Mouse (Mus musculus): ENCODE results near the gene Wfdc6a. TPM values are rescaled to one million over a fixed set of nuclear protein-coding genes. Genes with fewer than 3 reads are reported as not detected.

Gene Wfdc6a
- polyA plus RNA-seq, 1 experiment from 2014 or later: not detected

DNA sequence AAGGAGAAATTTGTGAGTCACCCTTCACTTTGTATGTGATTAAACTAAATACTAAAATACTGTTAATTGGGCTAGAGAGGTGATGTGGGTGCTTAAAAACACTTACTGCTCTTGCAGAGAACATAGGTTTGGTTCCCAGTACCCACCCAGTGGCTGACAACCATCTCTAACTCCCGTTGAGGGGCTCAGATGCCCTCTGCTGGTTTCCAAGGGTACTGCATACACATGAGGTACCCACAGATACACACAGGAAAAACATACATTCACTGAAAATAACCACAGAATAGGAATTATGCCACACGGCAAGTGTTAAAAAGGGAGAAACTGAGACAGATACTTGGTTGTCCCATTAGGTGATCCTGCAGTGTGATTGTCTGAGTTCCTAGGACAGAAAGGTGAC, 18.2 kb downstream of the Wfdc6a start:
- H3K9ac ChIP-seq: no peak overlapping the region
- no peaks in the 10 kb centered on the region for H3K9me3 ChIP-seq
- ATAC-seq (ENCODE audit: low FRiP score): no peak
- 89% methylated on average over 2 of the region's 2 CpGs for WGBS
- H3K4me1 ChIP-seq: peaks cover 21% of the 10 kb centered on the region
- no peak overlapping the region for H3K4me2 ChIP-seq
- H3K36me3 ChIP-seq (replicated peaks): no peaks in the 10 kb centered on the region; the same call in 1 of the 2 replicates
- no peak overlapping the region for H3K4me3 ChIP-seq (replicated peaks)
- no peak overlapping the region for H3K27ac ChIP-seq
- peaks cover 9% of the 10 kb centered on the region; the same call in 1 of the 2 replicates for H3K27me3 ChIP-seq

DNA sequence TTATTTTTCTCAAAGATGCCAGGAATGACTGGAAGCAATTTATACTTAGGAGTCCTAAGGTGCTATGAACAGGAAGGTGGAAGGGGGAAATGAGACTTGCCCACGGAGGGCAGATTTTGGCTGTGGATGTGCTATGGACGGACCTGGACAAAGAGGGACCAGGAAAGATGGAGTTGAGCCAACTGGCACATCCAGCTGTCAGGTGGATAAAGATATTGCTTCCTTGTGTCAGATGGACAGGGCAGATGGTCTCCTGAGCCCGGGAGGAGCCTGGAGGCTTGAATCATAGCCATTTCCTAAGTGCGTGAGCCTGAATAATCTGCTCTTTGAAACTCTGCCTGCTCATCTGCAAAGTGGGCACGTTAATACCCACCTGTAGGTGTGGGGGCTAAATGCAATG, 20.9 kb downstream of the Wfdc6a start:
- Histone ChIP-seq H3K9me3 (no peaks in the 10 kb centered on the region), H3K27me3 (peaks cover 16% of the 10 kb centered on the region; the same call in 1 of the 2 replicates), H3K9ac (peak overlapping the region; percentile 65; the same call in 1 of the 2 replicates), H3K27ac (no peak overlapping the region), H3K4me2 (peak overlapping the region; percentile 91; the same call in 1 of the 2 replicates), H3K4me1 (peaks cover 21% of the 10 kb centered on the region), H3K4me3 (replicated peaks) (no peak overlapping the region), H3K36me3 (replicated peaks) (no peaks in the 10 kb centered on the region; the same call in 1 of the 2 replicates)
- WGBS: 75% methylated on average over 5 of the region's 5 CpGs
- no peak for ATAC-seq (ENCODE audit: low FRiP score)

DNA sequence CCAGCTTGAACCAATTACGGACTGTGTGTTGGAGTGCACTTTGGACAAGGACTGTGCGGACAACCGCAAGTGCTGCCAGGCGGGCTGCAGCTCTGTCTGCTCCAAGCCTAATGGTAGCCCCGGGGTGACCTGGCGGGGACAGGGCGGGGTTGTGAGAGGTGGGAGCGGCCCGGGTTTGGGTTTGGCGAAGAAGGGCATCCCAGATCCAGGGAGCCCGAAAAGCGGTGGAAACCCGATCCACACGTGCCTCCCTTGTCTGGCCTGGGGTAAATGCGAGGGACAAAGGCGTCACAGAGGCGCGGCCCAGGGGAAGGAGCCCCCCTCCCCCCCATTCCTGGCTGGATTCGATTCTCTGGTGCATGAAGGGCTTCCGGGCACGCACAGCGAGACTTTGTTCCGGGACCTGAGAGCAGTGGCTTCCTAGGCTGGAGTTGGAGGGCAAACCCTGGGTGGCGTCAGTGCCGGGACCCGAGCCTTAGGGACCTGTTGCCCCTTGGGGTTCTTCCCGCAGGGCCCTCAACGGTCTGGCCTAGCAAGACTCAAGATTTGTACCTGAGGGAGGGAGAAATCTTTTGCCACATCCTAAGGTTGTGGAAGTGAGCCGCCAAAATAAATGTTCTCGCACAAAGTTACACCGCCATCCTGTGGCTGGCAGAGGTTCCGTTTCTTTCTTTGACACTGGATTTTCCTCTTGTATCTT, 21.8 kb downstream of the Wfdc6a start:
- Histone ChIP-seq H3K4me3 (replicated peaks) (peak overlapping the region; percentile 44), H3K4me2 (peak overlapping the region; percentile 91), H3K27ac (no peak overlapping the region), H3K4me1 (peaks cover 21% of the 10 kb centered on the region), H3K27me3 (peaks cover 16% of the 10 kb centered on the region; the same call in 1 of the 2 replicates), H3K9me3 (no peaks in the 10 kb centered on the region), H3K36me3 (replicated peaks) (no peaks in the 10 kb centered on the region; the same call in 1 of the 2 replicates), H3K9ac (peak overlapping the region; percentile 65)
- under 1% methylated on average over 32 of the region's 32 CpGs for WGBS
- peak; percentile 67; the same call in 1 of the 2 replicates for ATAC-seq (ENCODE audit: low FRiP score)

DNA sequence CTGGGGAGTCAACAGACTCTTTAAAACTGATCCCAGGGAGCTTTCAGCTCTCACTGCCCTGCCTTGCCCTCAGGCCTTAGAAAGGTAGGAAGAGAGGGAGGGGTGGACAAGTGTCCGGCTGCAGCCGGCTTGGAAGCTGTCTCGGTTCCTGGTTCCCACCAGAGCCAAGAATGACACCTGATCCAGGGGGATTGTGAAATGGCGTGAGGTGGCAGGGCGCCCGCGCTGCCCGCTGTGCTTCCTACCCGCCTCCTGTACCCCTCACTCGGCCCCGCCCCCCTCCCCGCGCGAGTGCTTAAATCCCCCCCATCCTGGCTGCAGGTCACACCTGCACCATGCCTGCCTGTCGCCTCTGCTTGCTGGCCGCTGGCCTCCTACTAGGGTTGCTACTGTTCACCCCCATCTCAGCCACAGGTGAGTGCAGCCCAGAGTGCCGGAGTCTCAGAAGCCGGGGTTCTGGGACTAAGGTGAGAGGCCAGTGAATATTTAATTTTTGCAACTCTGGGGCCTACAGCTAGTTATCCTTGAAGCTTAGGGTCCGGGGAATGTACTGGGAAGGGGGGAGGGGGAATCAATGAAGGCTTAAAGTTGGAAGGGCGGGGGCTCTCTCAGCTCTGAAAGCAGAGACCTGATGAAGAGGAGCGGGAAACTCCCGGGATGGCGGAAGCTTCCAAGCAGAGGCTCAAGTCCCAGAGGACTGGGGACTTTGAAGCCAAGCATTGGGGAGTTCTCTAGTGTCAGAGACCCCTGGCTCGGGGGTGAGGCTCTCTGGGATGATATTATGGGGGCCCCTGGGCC, 22.7 kb downstream of the Wfdc6a start, which contains the start of gene Wfdc2:
TSS of gene Wfdc2 (plus strand) at position 23 of the 798 bp plus-strand sequence.
- Histone ChIP-seq H3K4me3 (replicated peaks) (peak within 1 kb of the TSS; percentile 44), H3K4me2 (peak within 1 kb of the TSS; percentile 91), H3K4me1 (peaks cover 21% of the 10 kb centered on the region), H3K27ac (no peak within 1 kb of the TSS), H3K9me3 (no peaks in the 10 kb centered on the region), H3K36me3 (replicated peaks) (no peaks in the 10 kb centered on the region; the same call in 1 of the 2 replicates), H3K9ac (peak within 1 kb of the TSS; percentile 65), H3K27me3 (peaks cover 16% of the 10 kb centered on the region; the same call in 1 of the 2 replicates)
- peak; percentile 53; the same call in 1 of the 2 replicates for ATAC-seq (ENCODE audit: low FRiP score)
- WGBS: 2% methylated on average over 24 of the region's 24 CpGs

DNA sequence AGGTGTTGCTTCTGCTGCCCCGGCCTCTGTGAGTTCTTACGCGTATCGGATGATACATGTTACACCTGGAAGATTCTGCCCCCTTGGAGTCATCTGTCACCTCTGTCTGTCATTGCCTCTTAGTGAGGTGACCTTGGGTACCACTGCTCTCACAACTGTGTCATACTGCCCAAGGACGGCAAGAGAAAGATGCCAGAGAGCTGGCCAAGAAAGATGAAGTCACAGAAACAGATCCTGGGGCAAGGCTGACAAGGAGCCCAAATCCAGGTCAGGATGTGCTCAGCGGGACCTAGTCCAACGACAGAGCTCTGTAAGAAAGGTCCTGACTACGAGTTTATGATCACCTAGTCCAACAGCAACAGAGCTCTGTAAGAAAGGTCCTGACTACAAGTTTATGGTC, 25.1 kb downstream of the Wfdc6a start:
- Histone ChIP-seq H3K4me2 (no peak overlapping the region), H3K9ac (no peak overlapping the region), H3K27ac (no peak overlapping the region), H3K4me1 (peaks cover 21% of the 10 kb centered on the region), H3K27me3 (peaks cover 16% of the 10 kb centered on the region), H3K9me3 (no peaks in the 10 kb centered on the region), H3K36me3 (replicated peaks) (no peaks in the 10 kb centered on the region), H3K4me3 (replicated peaks) (no peak overlapping the region)
- ATAC-seq (ENCODE audit: low FRiP score): no peak
- 91% methylated on average over 8 of the region's 8 CpGs for WGBS

DNA sequence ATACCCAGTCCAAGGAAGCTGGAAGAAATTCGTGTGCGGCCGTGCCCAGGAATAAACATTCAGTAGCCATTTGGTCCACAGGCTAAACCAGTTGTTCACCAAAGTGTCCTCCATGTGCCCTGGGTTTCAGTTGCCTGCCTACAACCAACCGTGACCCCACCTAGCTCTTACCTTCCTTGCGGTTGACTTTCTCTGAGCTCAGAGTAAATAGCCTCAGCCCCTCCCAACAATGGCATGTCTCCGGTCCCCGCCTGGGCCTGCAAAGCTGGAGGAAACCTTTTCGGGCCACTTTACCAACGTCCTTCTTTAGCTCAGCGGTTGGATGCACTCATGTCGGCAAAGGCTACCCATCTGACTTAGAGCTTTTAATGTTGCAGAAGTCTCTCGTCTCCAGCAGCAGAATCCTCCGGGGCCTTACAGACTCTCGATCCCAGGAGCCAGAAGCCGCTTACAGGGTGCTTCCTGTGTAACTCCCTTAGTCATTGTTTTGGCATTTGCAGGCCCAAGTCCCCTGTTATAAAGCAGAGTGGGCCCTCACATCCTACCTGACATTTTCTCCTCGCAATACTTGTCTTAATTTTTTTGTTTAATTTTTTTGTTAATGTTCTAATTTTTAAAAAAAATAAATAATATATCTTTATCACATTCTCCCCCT, 26.1 kb downstream of the Wfdc6a start:
- no peak for ATAC-seq (ENCODE audit: low FRiP score)
- Histone ChIP-seq H3K27ac (no peak overlapping the region), H3K4me2 (no peak overlapping the region), H3K27me3 (peaks cover 16% of the 10 kb centered on the region), H3K36me3 (replicated peaks) (no peaks in the 10 kb centered on the region), H3K9me3 (no peaks in the 10 kb centered on the region), H3K9ac (no peak overlapping the region), H3K4me1 (peaks cover 20% of the 10 kb centered on the region), H3K4me3 (replicated peaks) (no peak overlapping the region)
- WGBS: 52% methylated on average over 16 of the region's 16 CpGs

DNA sequence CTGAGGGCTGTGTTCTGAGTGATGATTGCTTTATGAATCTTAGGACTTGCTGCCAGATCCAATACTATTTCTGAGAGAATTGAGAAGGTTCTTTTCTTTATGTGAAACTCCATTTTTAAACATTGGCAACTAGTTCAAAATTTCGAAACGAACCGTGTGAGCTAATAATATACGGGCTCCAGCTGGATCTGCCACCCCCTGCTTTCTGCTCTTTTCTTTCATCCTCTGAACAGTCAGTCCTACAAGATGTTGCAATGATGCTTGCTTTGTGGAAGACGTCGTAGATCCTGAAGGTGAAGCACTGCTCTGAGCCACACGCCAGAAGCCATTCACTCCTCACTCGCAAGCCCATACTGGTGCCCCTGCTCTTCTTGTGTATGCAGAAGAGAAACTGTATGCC, 26.8 kb downstream of the Wfdc6a start:
- peaks cover 13% of the 10 kb centered on the region for H3K4me1 ChIP-seq
- H3K27ac ChIP-seq: no peak overlapping the region
- no peak overlapping the region for H3K4me3 ChIP-seq (replicated peaks)
- no peaks in the 10 kb centered on the region for H3K9me3 ChIP-seq
- 84% methylated on average over 8 of the region's 8 CpGs for WGBS
- no peak overlapping the region for H3K9ac ChIP-seq
- H3K27me3 ChIP-seq: peaks cover 16% of the 10 kb centered on the region
- H3K4me2 ChIP-seq: no peak overlapping the region
- no peak for ATAC-seq (ENCODE audit: low FRiP score)
- H3K36me3 ChIP-seq (replicated peaks): no peaks in the 10 kb centered on the region

DNA sequence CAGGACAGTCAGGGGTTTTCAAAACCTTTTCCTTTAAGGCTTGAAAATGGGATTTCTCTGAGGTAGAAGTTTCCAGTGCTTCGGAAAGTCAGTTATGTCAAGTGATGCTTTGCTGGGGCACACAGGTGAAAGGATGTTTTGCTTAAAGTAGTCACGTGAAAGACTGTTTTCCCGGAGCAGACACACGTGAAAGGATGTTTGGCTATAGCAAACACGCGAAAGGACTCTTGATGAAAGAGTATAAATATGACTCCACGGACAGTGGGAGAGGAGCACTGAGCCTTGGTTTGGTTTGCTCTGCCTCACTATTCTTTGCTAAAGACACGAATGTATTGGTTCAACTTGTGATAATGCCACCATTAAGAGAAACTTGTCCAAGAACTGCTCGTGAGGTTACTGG, 33.7 kb downstream of the Wfdc6a start:
- WGBS: 90% methylated on average over 9 of the region's 9 CpGs
- Histone ChIP-seq H3K9me3 (no peaks in the 10 kb centered on the region), H3K4me1 (peaks cover 13% of the 10 kb centered on the region), H3K4me2 (no peak overlapping the region), H3K9ac (no peak overlapping the region), H3K27me3 (peaks cover 4% of the 10 kb centered on the region), H3K27ac (no peak overlapping the region), H3K36me3 (replicated peaks) (no peaks in the 10 kb centered on the region), H3K4me3 (replicated peaks) (no peak overlapping the region)
- ATAC-seq (ENCODE audit: low FRiP score): no peak

DNA sequence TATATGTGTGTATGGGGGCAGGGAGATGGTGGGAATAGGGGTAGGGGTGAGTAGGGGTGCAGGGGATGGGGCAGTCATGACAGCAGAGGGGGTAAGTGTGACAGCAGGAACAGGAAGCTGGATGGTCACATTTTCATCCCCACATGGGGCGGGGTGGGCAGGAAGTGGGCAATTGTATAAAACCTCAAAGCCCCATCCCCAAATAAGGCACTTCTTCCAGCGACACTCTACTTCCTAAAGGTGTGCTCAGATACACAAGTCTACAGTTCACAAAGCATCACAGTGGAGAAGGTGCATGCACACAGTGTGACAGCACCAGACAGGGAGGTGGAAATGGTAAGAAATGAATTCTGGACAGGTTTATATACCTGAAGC, 34.4 kb downstream of the Wfdc6a start:
- Histone ChIP-seq H3K36me3 (replicated peaks) (no peaks in the 10 kb centered on the region), H3K27ac (no peak overlapping the region), H3K27me3 (peaks cover 4% of the 10 kb centered on the region), H3K9ac (no peak overlapping the region), H3K4me2 (no peak overlapping the region), H3K9me3 (no peaks in the 10 kb centered on the region), H3K4me1 (peaks cover 13% of the 10 kb centered on the region), H3K4me3 (replicated peaks) (no peak overlapping the region)
- ATAC-seq (ENCODE audit: low FRiP score): no peak
- WGBS: 78% methylated on average over 2 of the region's 2 CpGs

DNA sequence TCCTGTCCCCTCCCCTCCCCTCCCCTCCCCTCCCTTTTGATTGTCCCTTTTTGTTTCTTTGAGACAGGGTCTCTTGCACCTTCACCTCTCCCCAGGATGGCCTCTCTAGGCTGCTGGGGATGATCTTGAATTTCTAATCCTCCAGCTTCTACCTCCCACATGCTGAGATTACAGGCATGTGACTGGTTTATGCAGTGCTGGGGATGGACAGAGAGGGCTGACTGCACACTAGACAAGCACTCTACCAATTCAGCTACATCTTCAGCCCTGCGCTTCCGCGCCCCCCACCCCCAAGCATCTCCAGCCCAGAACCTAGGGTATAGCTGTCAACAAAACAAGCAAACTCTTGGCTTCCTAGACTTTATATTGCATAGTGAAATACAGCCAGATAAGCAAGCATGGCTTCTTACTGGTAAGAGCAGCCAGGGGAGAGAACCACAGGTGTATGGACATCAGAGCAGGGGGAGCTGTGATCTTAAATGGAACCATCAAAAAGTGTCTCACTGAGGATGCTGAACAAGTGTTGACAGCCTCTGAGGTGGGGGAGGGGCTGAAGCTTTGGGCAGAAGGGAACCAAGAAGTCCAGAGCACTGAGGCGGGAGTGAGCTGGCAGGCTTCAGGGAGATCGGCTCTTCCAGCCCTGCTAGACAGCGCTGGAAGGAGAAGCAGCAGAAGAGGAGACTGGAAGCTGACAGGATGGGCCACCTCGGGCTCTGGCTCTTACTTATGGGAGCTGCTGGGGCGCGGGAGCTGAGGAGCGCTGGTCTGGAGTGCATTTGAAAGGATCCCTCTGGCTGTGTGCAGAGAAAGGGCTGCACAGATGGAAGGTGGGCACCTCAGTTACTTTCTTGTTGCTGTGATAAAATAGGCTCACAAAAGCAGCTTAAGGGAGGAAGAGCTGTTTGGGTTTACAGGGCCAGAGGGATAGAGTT, 35.0 kb downstream of the Wfdc6a start:
- Histone ChIP-seq H3K27me3 (peaks cover 4% of the 10 kb centered on the region; the same call in 1 of the 2 replicates), H3K9ac (no peak overlapping the region), H3K4me3 (replicated peaks) (no peak overlapping the region), H3K4me1 (peaks cover 13% of the 10 kb centered on the region), H3K27ac (no peak overlapping the region), H3K4me2 (peak overlapping the region; percentile 21; the same call in 1 of the 2 replicates), H3K9me3 (no peaks in the 10 kb centered on the region), H3K36me3 (replicated peaks) (no peaks in the 10 kb centered on the region)
- WGBS: 21% methylated on average over 10 of the region's 10 CpGs
- no peak for ATAC-seq (ENCODE audit: low FRiP score)

DNA sequence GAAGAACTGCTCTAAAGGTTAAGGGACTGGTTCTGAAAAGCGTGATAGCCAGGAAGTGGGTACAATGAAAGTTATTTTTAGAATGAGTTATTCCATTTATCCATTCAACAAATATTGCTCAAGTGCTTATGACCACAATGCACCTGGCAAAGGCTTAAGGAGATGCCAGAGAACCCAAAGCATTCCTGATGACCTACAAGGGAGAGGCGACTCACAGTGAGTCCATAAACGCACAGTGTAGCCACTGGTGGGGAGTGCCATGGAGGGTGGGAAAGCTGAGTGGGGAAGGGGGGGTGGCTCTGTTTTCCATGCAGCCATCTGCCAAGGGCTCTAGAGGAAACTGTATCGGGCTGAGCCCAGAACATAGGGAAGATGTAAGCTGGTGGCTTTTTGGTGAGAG, 35.9 kb downstream of the Wfdc6a start:
- no peak overlapping the region for H3K9ac ChIP-seq
- H3K4me3 ChIP-seq (replicated peaks): no peak overlapping the region
- H3K9me3 ChIP-seq: no peaks in the 10 kb centered on the region
- peaks cover 13% of the 10 kb centered on the region for H3K4me1 ChIP-seq
- peaks cover 4% of the 10 kb centered on the region; the same call in 1 of the 2 replicates for H3K27me3 ChIP-seq
- H3K27ac ChIP-seq: no peak overlapping the region
- no peak for ATAC-seq (ENCODE audit: low FRiP score)
- no peaks in the 10 kb centered on the region for H3K36me3 ChIP-seq (replicated peaks)
- H3K4me2 ChIP-seq: no peak overlapping the region
- WGBS: 49% methylated on average over 4 of the region's 4 CpGs
